Mouse (Mus musculus) C2C12 (cell line): ENCODE data around the gene Mks1. TPM values are rescaled to one million over a fixed set of nuclear protein-coding genes. Genes with fewer than 3 reads are reported as not detected.

Experiments
- H3K27me3 ChIP-seq: one replicate; pipeline ENCODE4 v1.6.1; 2011; ENCODE audit not compliant: control insufficient read depth, insufficient read depth, insufficient read length
- H3K36me3 ChIP-seq: one replicate; pipeline ENCODE4 v1.6.1; 2011; ENCODE audit not compliant: control insufficient read depth, insufficient read depth
- H3K4me3 ChIP-seq: one replicate; pipeline ENCODE4 v1.5.1; 2011; ENCODE audit warnings: mild to moderate bottlenecking, control low read depth; ENCODE audit not compliant: poor library complexity, insufficient read depth, severe bottlenecking
- H3K79me2 ChIP-seq: one replicate; pipeline ENCODE4 v1.6.1; 2011; ENCODE audit not compliant: control insufficient read depth, insufficient read depth
- H3K79me3 ChIP-seq: one replicate; pipeline ENCODE4 v1.6.1; 2011; ENCODE audit warnings: low read depth, control low read depth
- H3ac ChIP-seq: one replicate; pipeline ENCODE3; 2011; ENCODE audit warnings: low read depth; ENCODE audit not compliant: control insufficient read depth, insufficient read length
- CEBPB ChIP-seq: IDR thresholded peaks from one replicate; pipeline ENCODE4 v1.6.1; 2011; ENCODE audit warnings: low read depth, mild to moderate bottlenecking, control low read depth, moderate library complexity
- CTCF ChIP-seq: IDR thresholded peaks from one replicate; pipeline ENCODE4 v1.5.1; 2011; ENCODE audit not compliant: control insufficient read depth, insufficient read depth, insufficient read length
- FOSL1 ChIP-seq: IDR thresholded peaks from one replicate; pipeline ENCODE4 v1.8.0; 2011; ENCODE audit warnings: mild to moderate bottlenecking, low read length; ENCODE audit not compliant: poor library complexity, insufficient read depth, severe bottlenecking
- MAX ChIP-seq: IDR thresholded peaks from one replicate; pipeline ENCODE4 v1.6.1; 2011; ENCODE audit warnings: mild to moderate bottlenecking, control low read depth
- MYOD1 ChIP-seq: IDR thresholded peaks from one replicate; pipeline ENCODE4 v1.6.1; 2011; ENCODE audit warnings: low read depth; ENCODE audit not compliant: control insufficient read depth, insufficient read length
- MYOG ChIP-seq: IDR thresholded peaks from one replicate; pipeline ENCODE4 v1.6.1; 2011; ENCODE audit not compliant: control insufficient read depth, insufficient read length; ENCODE audit errors: extremely low read depth
- USF1 ChIP-seq: IDR thresholded peaks from one replicate; pipeline ENCODE4 v1.6.1; 2011; ENCODE audit warnings: low read depth, mild to moderate bottlenecking, control low read depth, moderate library complexity
- polyA plus RNA-seq: library from polyadenylated mRNA; unstranded; fragments of >200 nt; fragmentation: generic; extraction: Trizol; gene quantifications from one replicate; pipeline ENCODE4 v1.2.1, GENCODE M21; 2012; ENCODE audit warnings: missing spikeins

Mks1 gene
- polyA plus RNA-seq, 1 experiment = 5.8 TPM

GRCm38 (mm10) chr11:87841436-87841835, 11.6 kb upstream of the Mks1 start:
- TF ChIP-seq MAX = no peak
- no peak for TF ChIP-seq MYOD1
- TF ChIP-seq CEBPB = no peak
- TF ChIP-seq CTCF = no peak
- no peak for TF ChIP-seq MYOG
- TF ChIP-seq FOSL1 = no peak
- no peak for TF ChIP-seq USF1
- no peaks in the 10 kb centered on the region for H3K79me3 ChIP-seq
- H3K79me2 ChIP-seq = no peaks in the 10 kb centered on the region

DNA sequence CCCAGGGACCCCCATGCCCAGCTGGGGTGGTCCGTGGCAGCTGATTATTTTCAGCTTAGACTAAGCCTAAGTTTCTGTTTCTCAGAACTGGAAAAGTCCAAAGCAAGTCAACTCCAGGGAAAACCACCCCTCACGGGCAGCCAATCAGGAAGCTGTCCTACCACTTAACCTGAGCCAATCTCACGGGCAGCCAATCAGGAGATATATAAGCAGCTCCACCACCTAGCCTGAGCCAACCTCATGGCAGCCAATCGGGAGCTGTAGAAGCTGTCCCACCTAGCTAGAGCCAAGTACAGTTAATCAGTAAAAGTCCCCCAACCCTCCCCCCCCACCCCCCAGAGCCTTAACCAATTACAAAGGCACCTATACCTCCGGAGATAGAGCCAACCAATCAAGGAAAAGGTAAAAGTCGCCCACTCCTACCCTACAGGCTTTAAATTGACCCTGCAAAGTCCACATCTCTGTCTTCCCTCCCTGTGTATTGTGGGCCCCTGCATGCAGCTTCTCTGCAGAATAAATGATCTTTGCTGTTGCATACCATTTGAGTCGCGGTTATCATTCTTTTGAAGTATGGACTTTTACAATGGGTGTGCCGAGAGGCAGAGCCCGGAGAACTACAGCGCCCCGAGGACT, 5.9 kb upstream of the Mks1 start:
- H3K36me3 ChIP-seq = no peaks in the 10 kb centered on the region
- no peaks in the 10 kb centered on the region for H3K79me3 ChIP-seq
- no peaks in the 10 kb centered on the region for H3K79me2 ChIP-seq
- TF ChIP-seq MYOG (no peak), MAX (no peak), CTCF (no peak), CEBPB (no peak), USF1 (no peak)
- H3ac ChIP-seq = no peak overlapping the region
- H3K27me3 ChIP-seq = peaks cover 6% of the 10 kb centered on the region
- no peak overlapping the region for H3K4me3 ChIP-seq

More at GRCm38 (mm10) chr11:87841436-87841835, 11.6 kb upstream of the Mks1 start:
- Histone ChIP-seq H3ac (no peak overlapping the region), H3K4me3 (no peak overlapping the region), H3K27me3 (peaks cover 24% of the 10 kb centered on the region), H3K36me3 (no peaks in the 10 kb centered on the region)

DNA sequence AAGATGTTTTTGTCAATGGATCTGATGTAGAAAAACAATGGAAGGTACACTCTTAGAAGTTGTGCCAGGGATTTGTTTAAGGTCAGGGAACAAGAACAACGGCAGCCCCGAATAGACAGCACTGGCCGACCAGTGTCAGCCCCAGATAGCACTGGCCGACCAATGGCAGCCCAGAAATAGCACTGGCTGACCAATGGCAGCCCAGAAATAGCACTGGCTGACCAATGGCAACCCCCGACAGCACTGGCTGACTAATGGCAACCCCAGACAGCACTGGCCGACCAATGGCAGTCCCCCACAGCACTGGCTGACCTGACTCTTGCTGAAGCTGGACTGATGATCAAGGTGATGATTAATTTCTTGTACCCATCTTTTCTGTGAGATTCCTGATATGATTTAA, 5.1 kb upstream of the Mks1 start:
- no peak overlapping the region for H3K4me3 ChIP-seq
- H3ac ChIP-seq = no peak overlapping the region
- H3K36me3 ChIP-seq = no peaks in the 10 kb centered on the region
- H3K79me2 ChIP-seq = no peaks in the 10 kb centered on the region
- TF ChIP-seq CEBPB (no peak), USF1 (no peak), MAX (no peak), CTCF (no peak), MYOD1 (no peak), FOSL1 (no peak), MYOG (no peak)
- H3K27me3 ChIP-seq = peaks cover 6% of the 10 kb centered on the region
- H3K79me3 ChIP-seq = no peaks in the 10 kb centered on the region

- Histone ChIP-seq H3ac (peak overlapping the region; percentile 33), H3K79me3 (no peaks in the 10 kb centered on the region), H3K79me2 (no peaks in the 10 kb centered on the region), H3K4me3 (peak overlapping the region; percentile 39), H3K27me3 (no peaks in the 10 kb centered on the region), H3K36me3 (no peaks in the 10 kb centered on the region)
- TF ChIP-seq MAX (no peak), FOSL1 (no peak), CTCF (no peak), USF1 (no peak), CEBPB (no peak), MYOG (no peak), MYOD1 (no peak)
Observed at GRCm38 (mm10) chr11:87853597-87853954, 561 bp downstream of the Mks1 start.

GRCm38 (mm10) chr11:87854550-87854949, 1.5 kb downstream of the Mks1 start:
- Histone ChIP-seq H3ac (no peak overlapping the region), H3K27me3 (no peaks in the 10 kb centered on the region), H3K79me2 (no peaks in the 10 kb centered on the region), H3K79me3 (no peaks in the 10 kb centered on the region), H3K36me3 (no peaks in the 10 kb centered on the region), H3K4me3 (no peak overlapping the region)
- TF ChIP-seq MYOD1 = no peak
- peak; percentile 75 for TF ChIP-seq MAX
- TF ChIP-seq CTCF = no peak
- peak; percentile 55 for TF ChIP-seq FOSL1

DNA sequence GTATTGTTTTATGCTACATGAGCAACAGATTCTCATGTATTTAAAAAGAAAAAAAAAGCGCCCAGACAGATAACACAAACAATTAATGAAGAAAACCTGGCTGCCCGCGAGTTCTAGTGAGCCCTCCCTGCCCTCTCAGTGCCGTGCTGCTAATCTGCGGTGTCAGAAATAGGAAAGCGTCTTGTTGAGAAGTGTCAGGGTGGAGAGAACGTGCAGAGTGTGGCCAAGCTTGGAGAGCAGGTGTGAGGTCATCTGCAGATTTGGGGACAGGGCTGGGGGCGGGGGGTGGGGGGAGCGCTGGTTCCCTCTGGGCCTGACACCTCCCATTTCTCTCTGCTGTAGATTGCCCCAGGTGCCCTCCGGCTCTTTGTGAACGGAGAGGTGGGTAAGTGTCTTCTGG, 6.3 kb downstream of the Mks1 start:
- Histone ChIP-seq H3K79me2 (no peaks in the 10 kb centered on the region), H3K36me3 (peaks cover 6% of the 10 kb centered on the region), H3ac (no peak overlapping the region), H3K4me3 (no peak overlapping the region), H3K79me3 (no peaks in the 10 kb centered on the region), H3K27me3 (no peaks in the 10 kb centered on the region)
- no peak for TF ChIP-seq MYOD1
- no peak for TF ChIP-seq USF1
- TF ChIP-seq MAX = no peak
- TF ChIP-seq FOSL1 = no peak
- TF ChIP-seq CTCF = no peak
- no peak for TF ChIP-seq CEBPB
- no peak for TF ChIP-seq MYOG
